In the genomic region with DNA sequence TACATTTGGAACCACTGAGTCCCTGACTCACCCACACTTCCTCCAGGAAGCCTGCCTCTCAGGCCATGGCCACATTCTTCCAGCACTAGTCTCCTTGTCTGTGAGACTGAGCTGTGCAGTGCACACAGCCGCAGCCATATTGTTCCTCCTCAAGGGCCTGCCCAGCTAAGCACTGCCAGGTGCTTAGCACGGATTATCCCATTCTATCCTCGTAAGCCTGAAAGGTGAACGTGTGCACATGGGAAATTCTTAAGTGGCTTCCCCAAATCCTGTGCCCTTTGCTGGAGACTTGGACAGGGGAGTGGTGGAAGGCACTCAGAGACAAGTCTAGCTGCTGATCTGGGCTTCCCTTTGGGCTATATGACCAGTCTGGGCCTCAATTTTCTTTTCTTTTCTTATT, we compare ENCODE assay signal across 21 mouse cellular contexts. TPM values are rescaled to one million over a fixed set of nuclear protein-coding genes. Genes with fewer than 3 reads are reported as not detected.
"Had no signal": no experiment of that assay in that cellular context is flagged by ENCODE, and none has a peak within 500 bp of the region (broad histone marks: within the 10 kb centered on the region; RNA-seq: fewer than 3 reads in every experiment).

No protein-coding gene starts in this region.

- H3K36me3 ChIP-seq: lung, embryonic 15.5 days; midbrain, embryonic 13.5 days; midbrain, embryonic 15.5 days; neural tube, embryonic 12.5 days; stomach, embryonic 15.5 days had no signal

- H3K9me3 ChIP-seq: lung, embryonic 15.5 days; megakaryocyte, embryonic 14.5 days; midbrain, embryonic 13.5 days; midbrain, embryonic 15.5 days; neural tube, embryonic 12.5 days; stomach, embryonic 15.5 days had no signal

- H3K4me2 ChIP-seq: lung, embryonic 15.5 days; midbrain, embryonic 11.5 days; midbrain, embryonic 13.5 days; midbrain, embryonic 15.5 days; neural tube, embryonic 12.5 days; stomach, embryonic 15.5 days had no signal

- ATAC-seq: liver, postnatal 0 days; lung, postnatal 0 days; midbrain, embryonic 13.5 days; midbrain, embryonic 15.5 days had no signal

- H3K27me3 ChIP-seq: lung, embryonic 15.5 days; midbrain, embryonic 15.5 days; neural tube, embryonic 12.5 days; stomach, embryonic 15.5 days had no signal

- H3K4me1 ChIP-seq: lung, embryonic 15.5 days; megakaryocyte, embryonic 14.5 days; midbrain, embryonic 15.5 days; neural tube, embryonic 12.5 days; stomach, embryonic 15.5 days had no signal

- H3K27ac ChIP-seq: lung, embryonic 15.5 days; macrophage; midbrain, embryonic 13.5 days; midbrain, embryonic 15.5 days; neural tube, embryonic 12.5 days; stomach, embryonic 15.5 days; stomach, postnatal 0 days had no signal

- DNase-seq: liver, postnatal 0 days; lung, adult 2 months; lung, postnatal 14 days; lung, postnatal 36 days; right cerebral cortex, postnatal 14 days; thymus, adult 2 months; thymus, postnatal 25 days; thymus, postnatal 4 days had no signal

- H3K9ac ChIP-seq: liver, postnatal 0 days; lung, embryonic 15.5 days; midbrain, embryonic 13.5 days; midbrain, embryonic 15.5 days; neural tube, embryonic 12.5 days; stomach, embryonic 15.5 days had no signal

- H3K4me3 ChIP-seq: lung, embryonic 15.5 days; megakaryocyte, embryonic 14.5 days; midbrain, embryonic 13.5 days; midbrain, embryonic 15.5 days; neural tube, embryonic 12.5 days; stomach, embryonic 15.5 days had no signal

RNA-seq across cellular contexts. Expression of a gene that starts 29.6 kb away (rescaled TPM):
- total RNA-seq: megakaryocyte progenitor cell, adult 5-6 weeks; monocyte, adult 5-6 weeks; neutrophil, adult 5-6 weeks had no signal
- polyA plus RNA-seq: liver, postnatal 0 days; macrophage had no signal
